Mouse (Mus musculus) myocyte (in vitro differentiated cells): ENCODE measurements around the gene Prox1.

Source experiments
- CEBPB ChIP-seq: IDR thresholded peaks from 2 replicates; pipeline ENCODE4 v1.6.1; 2011; ENCODE audit warnings: mild to moderate bottlenecking, moderate library complexity; ENCODE audit not compliant: poor library complexity, insufficient read depth, severe bottlenecking
- E2F4 ChIP-seq: IDR thresholded peaks from one replicate; pipeline ENCODE4 v1.6.1; 2011; ENCODE audit warnings: mild to moderate bottlenecking, control low read depth, moderate library complexity; ENCODE audit not compliant: insufficient read depth
- MYOD1 ChIP-seq, 3 experiments: IDR thresholded peaks; one replicate each; pipeline ENCODE4 v1.6.1; 2011; ENCODE audit warnings: control low read depth in 2 of 3, low read depth in 2 of 3, mild to moderate bottlenecking in 2 of 3, moderate library complexity in 1 of 3; ENCODE audit not compliant: insufficient read length in 2 of 3, control insufficient read depth in 1 of 3
- POLR2A ChIP-seq: IDR thresholded peaks from one replicate; pipeline ENCODE4 v1.6.1; 2011; ENCODE audit warnings: low read depth, mild to moderate bottlenecking, control low read depth, moderate library complexity; ENCODE audit not compliant: insufficient read length
- TCF12 ChIP-seq: IDR thresholded peaks from one replicate; pipeline ENCODE4 v1.6.1; 2011; ENCODE audit warnings: mild to moderate bottlenecking, control low read depth; ENCODE audit not compliant: poor library complexity, insufficient read depth, severe bottlenecking
- TCF3 ChIP-seq: IDR thresholded peaks from one replicate; pipeline ENCODE4 v1.6.1; 2011; ENCODE audit warnings: low read depth, control low read depth; ENCODE audit not compliant: insufficient read length
- USF1 ChIP-seq: IDR thresholded peaks from one replicate; pipeline ENCODE4 v1.6.1; 2011; ENCODE audit warnings: low read depth, mild to moderate bottlenecking, control low read depth, moderate library complexity

DNA sequence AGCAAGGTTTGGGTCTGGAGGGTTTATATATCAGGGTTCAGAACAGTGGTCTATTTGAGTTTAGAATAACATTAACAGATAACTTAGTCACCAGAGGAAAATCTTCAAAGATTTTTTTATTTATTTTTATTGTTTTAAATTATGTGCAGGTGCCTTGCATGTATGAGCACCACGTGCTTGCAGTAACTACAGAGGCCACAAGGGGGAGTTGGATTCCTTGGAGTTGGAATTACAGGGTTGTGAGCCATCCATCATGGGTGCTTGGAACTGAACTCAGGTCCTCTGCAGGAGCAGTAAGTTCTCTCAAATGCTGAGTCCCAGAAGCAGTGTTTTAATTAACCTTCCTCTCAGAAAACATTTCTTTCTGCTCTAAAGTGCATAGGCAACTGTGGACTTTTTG is 54.5 kb downstream of the Prox1 start:
- TF ChIP-seq POLR2A (no peak), TCF12 (no peak), MYOD1 (IDR thresholded peaks at IDR 0.05; ENCODE audit: control insufficient read depth in 1 of 3, insufficient read length in 2 of 3, low read depth in 2 of 3) (no peak), TCF3 (no peak), CEBPB (no peak), USF1 (no peak), E2F4 (no peak)
